Mouse (Mus musculus) thymus, postnatal 0 days (tissue): ENCODE results near the gene Cfap74. TPM values are rescaled to one million over a fixed set of nuclear protein-coding genes. Genes with fewer than 3 reads are reported as not detected.
"Not testable (repeated sequence)": the region's sequence is repeated elsewhere in the genome, so short reads cannot be mapped to it uniquely, and the experiment has no call there.

Source experiments
- DNase-seq: peaks from one replicate; pipeline ENCODE4 v3.0.0-alpha.2; 2015; ENCODE audit warnings: low spot score
- polyA plus RNA-seq: library from polyadenylated mRNA; unstranded; fragments of >200 nt; fragmentation: Nextera tagmentation; extraction: Ambion mirVana; gene quantifications from 2 replicates; pipeline ENCODE4 v1.2.1, GENCODE M21; 2015

Cfap74 gene
- polyA plus RNA-seq, 1 experiment from 2014 or later, result 15.2 TPM

- DNase-seq, result no peak
Observed at GRCm38 (mm10) chr4:155402489-155402888, 6.5 kb upstream of the Cfap74 start.

GRCm38 (mm10) chr4:155408695-155409057 is 314 bp upstream of the Cfap74 start:
- no peak for DNase-seq

GRCm38 (mm10) chr4:155412124-155412523 is 3.1 kb downstream of the Cfap74 start:
- no peak for DNase-seq

- peak; percentile 55 for DNase-seq
Observed at GRCm38 (mm10) chr4:155413641-155414335, 4.8 kb downstream of the Cfap74 start.

- peak; percentile 82 for DNase-seq
Observed at GRCm38 (mm10) chr4:155414656-155415235, 5.8 kb downstream of the Cfap74 start.

GRCm38 (mm10) chr4:155420137-155420536 is 11.1 kb downstream of the Cfap74 start:
- no peak for DNase-seq

GRCm38 (mm10) chr4:155421412-155422370 is 12.7 kb downstream of the Cfap74 start:
- DNase-seq, result not testable (repeated sequence)

GRCm38 (mm10) chr4:155423988-155424387 is 15.0 kb downstream of the Cfap74 start:
- no peak for DNase-seq

GRCm38 (mm10) chr4:155426272-155426671 is 17.3 kb downstream of the Cfap74 start:
- DNase-seq, result no peak

- DNase-seq, result no peak
Observed at GRCm38 (mm10) chr4:155428442-155428841, 19.5 kb downstream of the Cfap74 start.

- no peak for DNase-seq
Observed at GRCm38 (mm10) chr4:155429202-155429601, 20.2 kb downstream of the Cfap74 start.

- no peak for DNase-seq
Observed at GRCm38 (mm10) chr4:155432358-155432757, 23.4 kb downstream of the Cfap74 start.

- no peak for DNase-seq
Observed at GRCm38 (mm10) chr4:155433993-155434392, 25.0 kb downstream of the Cfap74 start.

- DNase-seq, result no peak
Observed at GRCm38 (mm10) chr4:155442808-155443207, 33.8 kb downstream of the Cfap74 start.

GRCm38 (mm10) chr4:155451597-155451996 is 42.6 kb downstream of the Cfap74 start:
- DNase-seq, result no peak

- DNase-seq, result no peak
Observed at GRCm38 (mm10) chr4:155458575-155458974, 49.6 kb downstream of the Cfap74 start.

- no peak for DNase-seq
Observed at GRCm38 (mm10) chr4:155463050-155463449, 54.1 kb downstream of the Cfap74 start.

- no peak for DNase-seq
Observed at GRCm38 (mm10) chr4:155463611-155464010, 54.6 kb downstream of the Cfap74 start.

GRCm38 (mm10) chr4:155464061-155464460 is 55.1 kb downstream of the Cfap74 start:
- DNase-seq, result no peak

- DNase-seq, result no peak
Observed at GRCm38 (mm10) chr4:155465607-155466006, 56.6 kb downstream of the Cfap74 start.

- DNase-seq, result no peak
Observed at GRCm38 (mm10) chr4:155466080-155466479, 57.1 kb downstream of the Cfap74 start.
